10 mouse cellular contexts compared by ENCODE assay signal in the genomic region with DNA sequence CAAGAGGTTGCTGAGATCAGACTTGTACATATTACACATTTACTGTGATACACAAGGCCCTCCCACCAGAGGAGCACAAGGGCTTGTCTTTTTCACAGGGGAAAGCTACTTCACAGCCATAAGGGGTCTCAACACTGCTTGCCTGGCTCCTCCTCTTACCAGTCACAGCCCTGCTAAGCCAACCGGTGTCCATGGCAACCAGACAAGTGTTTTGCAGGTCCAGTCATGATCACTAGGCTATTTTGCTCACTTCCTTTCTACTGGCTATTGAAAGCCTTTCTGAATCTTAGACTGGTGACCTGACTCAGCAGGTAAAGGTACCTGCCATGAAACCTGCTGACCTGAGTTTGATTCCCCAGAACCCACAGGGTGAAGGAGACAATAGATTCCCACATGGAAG.
A peak's percentile ranks its signal among the peaks of the same experiment; 100 is the strongest.
DNase-seq lines count a peak whose midpoint lies in the region; ATAC-seq and TF ChIP-seq lines count a peak whose summit lies in the region.
"Had no signal": no experiment of that assay in that cellular context is flagged by ENCODE, and none has a peak within 500 bp of the region (broad histone marks: within the 10 kb centered on the region; RNA-seq: fewer than 3 reads in every experiment).

No protein-coding gene starts in this region.

- no peak overlapping the region for H3K4me3 ChIP-seq in lung, embryonic 14.5 days (ENCODE audit: low read depth, low read length)
- no peak overlapping the region for H3K4me3 ChIP-seq in forebrain, embryonic 12.5 days (replicated peaks)
- no peak overlapping the region for H3K4me3 ChIP-seq in limb, embryonic 10.5 days
- H3K4me3 ChIP-seq in gastrocnemius, adult 2 months: no peak overlapping the region

- intact Hi-C loops in gastrocnemius, adult 2 months (cut with DNase I): no loop called here

- H3K4me1 ChIP-seq in lung, embryonic 14.5 days (ENCODE audit: insufficient read depth): peaks cover 11% of the 10 kb centered on the region; the same call in 1 of the 2 replicates
- peaks cover 73% of the 10 kb centered on the region for H3K4me1 ChIP-seq in forebrain, embryonic 12.5 days
- H3K4me1 ChIP-seq in limb, embryonic 10.5 days: peaks cover 68% of the 10 kb centered on the region

- no peak for TF ChIP-seq CTCF in lung, embryonic 14.5 days (IDR thresholded peaks at IDR 0.05; ENCODE audit: low read depth)
- TF ChIP-seq CTCF in gastrocnemius, adult 2 months (IDR thresholded peaks at IDR 0.05): no peak

- 39% methylated on average over 1 of the region's 1 CpGs for WGBS in lung, embryonic 14.5 days
- 18% methylated on average over 1 of the region's 1 CpGs for WGBS in forebrain, embryonic 12.5 days
- WGBS in limb, embryonic 10.5 days: 56% methylated on average over 1 of the region's 1 CpGs

- no peak overlapping the region for H3K4me2 ChIP-seq in lung, embryonic 14.5 days
- no peak overlapping the region for H3K4me2 ChIP-seq in forebrain, embryonic 12.5 days

- H3K9me3 ChIP-seq in lung, embryonic 14.5 days (ENCODE audit: low read depth, low read length): no peaks in the 10 kb centered on the region
- no peaks in the 10 kb centered on the region for H3K9me3 ChIP-seq in forebrain, embryonic 12.5 days
- no peaks in the 10 kb centered on the region for H3K9me3 ChIP-seq in limb, embryonic 10.5 days (replicated peaks)

- ATAC-seq in lung, embryonic 14.5 days (ENCODE audit: insufficient read depth): no peak
- peak; percentile 84 for ATAC-seq in forebrain, embryonic 12.5 days (ENCODE audit: low FRiP score)

- H3K36me3 ChIP-seq in lung, embryonic 14.5 days (ENCODE audit: insufficient read depth): no peaks in the 10 kb centered on the region
- no peaks in the 10 kb centered on the region for H3K36me3 ChIP-seq in forebrain, embryonic 12.5 days (replicated peaks)
- no peaks in the 10 kb centered on the region for H3K36me3 ChIP-seq in limb, embryonic 10.5 days

- no peak overlapping the region for H3K9ac ChIP-seq in lung, embryonic 14.5 days
- H3K9ac ChIP-seq in forebrain, embryonic 12.5 days: no peak overlapping the region

- H3K27me3 ChIP-seq in lung, embryonic 14.5 days (ENCODE audit: insufficient read depth, low read length): no peaks in the 10 kb centered on the region
- no peaks in the 10 kb centered on the region for H3K27me3 ChIP-seq in forebrain, embryonic 12.5 days
- no peaks in the 10 kb centered on the region for H3K27me3 ChIP-seq in limb, embryonic 10.5 days (ENCODE audit: low read depth, poor library complexity, severe bottlenecking)

- 0 out of 2 replicates have a peak overlapping the region, but pooled peaks have one; percentile 6 for H3K27ac ChIP-seq in lung, embryonic 14.5 days (ENCODE audit: low read depth)
- peak overlapping the region; percentile 73 for H3K27ac ChIP-seq in forebrain, embryonic 12.5 days
- H3K27ac ChIP-seq in limb, embryonic 10.5 days: peak overlapping the region; percentile 61; the same call in 1 of the 2 replicates
- H3K27ac ChIP-seq in gastrocnemius, adult 2 months: no peak overlapping the region
- H3K27ac ChIP-seq: kidney, postnatal 0 days had no signal

- peak; percentile 70 for DNase-seq in lung, embryonic 14.5 days
- no peak for DNase-seq in lung, postnatal 14 days
- DNase-seq in limb, embryonic 10.5 days (ENCODE audit: low spot score): peak; percentile 60
- peak; percentile 72 for DNase-seq in retina, postnatal 1 day
- no peak for DNase-seq in gastrocnemius, adult 2 months
- no peak for DNase-seq in gastrocnemius, adult 8-10 months (ENCODE audit: low spot score in 2 of 2)
- no peak for DNase-seq in urinary bladder, postnatal 10 days (ENCODE audit: low spot score)
- DNase-seq: cerebellum, postnatal 25 days had no signal

Comparison
In these comparisons a context has a peak if more than half of its experiments do, and no peak if none do; other contexts are left out.
1. DNase-seq: peak in lung, embryonic 14.5 days (single experiment), limb, embryonic 10.5 days (single experiment) and retina, postnatal 1 day (single experiment); none in lung, postnatal 14 days (single experiment), gastrocnemius, adult 2 months (single experiment), gastrocnemius, adult 8-10 months (0 of 2) and urinary bladder, postnatal 10 days (single experiment).